Mouse (Mus musculus): Measurements from ENCODE around the gene Tank.

- TF ChIP-seq EP300 (IDR thresholded peaks at IDR 0.05; ENCODE audit: low read depth): no peak
- no peak for TF ChIP-seq CTCF (IDR thresholded peaks at IDR 0.05; ENCODE audit: low read depth)
Measured at GRCm38 (mm10) chr2:61667420-61667819, 89.0 kb downstream of the Tank start.

All from liver, embryonic 14.5 days (tissue).